Mouse (Mus musculus): ENCODE measurements around the gene Tnfsfm13.

DNA sequence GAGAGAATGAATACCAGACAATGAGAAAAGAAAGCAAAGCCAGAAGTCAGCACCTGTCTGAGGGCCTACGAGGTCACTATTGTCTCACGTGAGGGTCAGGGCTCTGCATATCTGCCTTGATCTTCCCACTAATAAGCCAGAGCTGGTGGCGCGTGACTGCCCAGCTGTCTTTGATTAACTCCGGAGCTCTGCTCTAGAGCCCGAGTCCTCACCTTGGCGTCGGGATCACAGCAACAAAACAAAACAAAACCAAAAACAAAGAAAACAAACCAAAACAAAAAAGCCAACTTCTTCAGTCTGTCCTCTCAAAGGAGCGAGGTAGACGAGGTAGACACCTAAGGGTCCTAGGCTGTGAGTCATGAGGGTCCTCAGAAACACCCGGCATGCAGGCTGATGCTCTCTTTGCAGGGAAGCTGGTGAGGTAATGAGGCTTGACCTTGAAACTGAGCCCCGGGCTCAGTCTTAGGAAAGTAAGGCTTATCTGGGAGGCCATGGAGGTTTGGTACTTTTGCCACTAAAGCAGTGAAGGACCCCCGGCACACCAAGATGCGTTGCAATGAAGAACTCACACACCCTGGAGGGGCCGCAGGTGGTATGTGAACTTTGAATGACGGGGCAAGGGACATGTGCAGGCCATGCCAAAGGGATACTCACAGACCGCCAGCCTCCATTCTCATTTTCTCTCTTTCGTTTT lies 18.9 kb upstream of the Tnfsfm13 start:
- no peak for TF ChIP-seq CTCF (conservative IDR thresholded peaks at IDR 0.05 in 1 of 2, IDR thresholded peaks at IDR 0.05 in 1 of 2; ENCODE audit: low read depth in 2 of 2, low read length in 2 of 2)
- TF ChIP-seq EP300 (IDR thresholded peaks at IDR 0.05; ENCODE audit: low read length) = no peak
- no peak for TF ChIP-seq USF1 (IDR thresholded peaks at IDR 0.05; ENCODE audit: low read depth, low read length)
- TF ChIP-seq RCOR1 (conservative IDR thresholded peaks at IDR 0.05; ENCODE audit: low read depth, low read length) = no peak

Measured in CH12.LX (cell line).